Mouse (Mus musculus) megakaryocyte, embryonic 14.5 days (primary cell): ENCODE measurements around the gene Palm.

Source experiments
- FLI1 ChIP-seq: IDR thresholded peaks from 2 replicates; pipeline ENCODE4 v1.6.1; 2012; ENCODE audit warnings: low read length, inconsistent platforms, mixed read lengths
- GATA1 ChIP-seq: IDR thresholded peaks from 3 replicates; pipeline ENCODE4 v1.6.1; 2012; ENCODE audit warnings: mixed read lengths, low read length, inconsistent platforms, borderline replicate concordance

- TF ChIP-seq GATA1 (no peak), FLI1 (no peak)
Measured at GRCm38 (mm10) chr10:79798289-79798928, 5.0 kb downstream of the Palm start.
